Mouse (Mus musculus): ENCODE results near the gene Adam15. TPM values are rescaled to one million over a fixed set of nuclear protein-coding genes. Genes with fewer than 3 reads are reported as not detected.

The Adam15 gene
- total RNA-seq, 2 experiments from 2014 or later, result 109 to 112 TPM

DNA sequence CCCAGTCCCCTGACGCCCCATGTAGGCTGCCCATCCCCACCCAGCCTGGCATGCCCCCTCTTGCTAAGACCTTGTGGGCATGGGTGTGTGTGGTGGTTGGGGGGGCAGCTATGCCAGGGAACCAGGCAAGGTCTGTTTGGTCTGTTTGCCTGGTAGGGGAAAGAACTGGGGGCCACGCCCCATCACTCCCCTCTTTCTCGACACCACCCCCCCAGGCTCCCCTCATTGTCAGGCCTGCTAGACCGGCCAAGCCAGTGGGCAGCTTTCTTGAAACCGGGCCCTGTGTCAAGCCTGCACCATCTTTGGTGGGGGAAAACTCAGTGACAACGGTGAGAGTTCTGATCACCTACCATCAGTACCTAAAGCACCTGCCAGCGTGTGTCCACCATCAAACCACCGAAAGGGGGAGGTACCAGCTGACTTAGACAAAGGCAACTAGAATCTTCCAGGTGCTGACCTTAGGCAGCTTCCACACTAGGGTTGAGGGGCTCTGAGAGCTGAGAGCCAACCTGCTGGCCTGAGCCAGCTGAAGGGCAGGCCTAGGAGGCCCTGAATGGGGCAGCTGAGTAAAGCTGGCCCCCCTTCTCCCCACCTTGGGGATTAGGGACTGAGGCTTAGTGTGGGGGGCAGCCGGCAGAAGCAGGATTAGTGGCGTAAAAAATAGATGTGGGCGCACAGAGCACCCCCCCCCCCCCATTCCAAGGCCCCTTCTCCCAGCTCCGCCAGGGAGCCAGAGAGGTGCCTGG, 34.7 kb upstream of the Adam15 start:
- no peak for DNase-seq (ENCODE audit: extremely low spot score in 1 of 2, low spot score in 1 of 2)

DNA sequence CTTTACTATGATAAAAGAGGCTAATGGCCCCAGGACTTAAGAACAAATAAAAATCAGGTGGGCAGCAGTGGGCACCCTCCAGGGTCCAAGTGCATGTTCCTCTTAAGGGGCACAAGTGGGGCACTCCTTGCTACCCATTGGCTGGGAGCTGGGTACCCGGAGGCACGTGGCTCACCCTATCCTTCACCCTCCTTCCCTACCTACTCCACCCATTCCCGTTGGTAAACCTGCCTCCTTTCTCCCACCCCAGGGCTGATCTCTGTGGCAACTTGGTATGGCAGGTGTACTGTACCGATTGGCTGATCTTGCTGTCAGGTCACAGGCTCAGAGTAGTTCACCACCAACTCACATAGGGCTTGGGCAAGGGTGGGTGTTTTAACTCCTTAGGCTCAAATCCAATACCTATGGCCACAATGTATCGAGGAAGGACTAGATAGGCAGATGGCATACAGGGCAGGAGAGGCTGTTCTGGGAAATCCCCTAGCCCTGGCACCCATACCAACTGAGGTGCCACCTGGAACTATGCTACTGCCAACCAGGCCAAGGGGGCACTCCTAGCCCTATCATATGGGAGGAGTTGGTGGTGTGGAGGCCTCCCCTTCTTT, 34.0 kb upstream of the Adam15 start:
- DNase-seq (ENCODE audit: extremely low spot score in 1 of 2, low spot score in 1 of 2), result no peak

DNA sequence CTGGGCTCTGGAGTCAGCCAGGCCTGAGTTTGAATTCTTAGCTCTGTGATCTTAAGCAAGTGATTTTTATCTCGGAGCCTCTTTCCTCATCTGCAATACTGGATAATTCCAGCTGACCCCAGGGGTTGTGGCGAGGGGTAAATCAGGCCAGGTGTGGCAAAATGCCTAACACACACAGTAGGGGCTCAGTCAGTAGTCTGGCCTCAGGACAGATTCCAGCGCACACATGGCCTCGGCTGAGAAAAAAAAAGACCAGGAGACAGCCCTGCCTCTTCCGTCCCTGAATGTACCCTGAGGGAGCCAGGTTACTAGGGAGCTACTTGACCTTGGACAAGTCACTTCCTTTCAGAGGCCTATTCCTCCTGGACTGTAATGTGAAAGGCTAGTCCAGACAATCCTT, 33.2 kb upstream of the Adam15 start:
- DNase-seq (ENCODE audit: extremely low spot score in 1 of 2, low spot score in 1 of 2), result no peak

DNA sequence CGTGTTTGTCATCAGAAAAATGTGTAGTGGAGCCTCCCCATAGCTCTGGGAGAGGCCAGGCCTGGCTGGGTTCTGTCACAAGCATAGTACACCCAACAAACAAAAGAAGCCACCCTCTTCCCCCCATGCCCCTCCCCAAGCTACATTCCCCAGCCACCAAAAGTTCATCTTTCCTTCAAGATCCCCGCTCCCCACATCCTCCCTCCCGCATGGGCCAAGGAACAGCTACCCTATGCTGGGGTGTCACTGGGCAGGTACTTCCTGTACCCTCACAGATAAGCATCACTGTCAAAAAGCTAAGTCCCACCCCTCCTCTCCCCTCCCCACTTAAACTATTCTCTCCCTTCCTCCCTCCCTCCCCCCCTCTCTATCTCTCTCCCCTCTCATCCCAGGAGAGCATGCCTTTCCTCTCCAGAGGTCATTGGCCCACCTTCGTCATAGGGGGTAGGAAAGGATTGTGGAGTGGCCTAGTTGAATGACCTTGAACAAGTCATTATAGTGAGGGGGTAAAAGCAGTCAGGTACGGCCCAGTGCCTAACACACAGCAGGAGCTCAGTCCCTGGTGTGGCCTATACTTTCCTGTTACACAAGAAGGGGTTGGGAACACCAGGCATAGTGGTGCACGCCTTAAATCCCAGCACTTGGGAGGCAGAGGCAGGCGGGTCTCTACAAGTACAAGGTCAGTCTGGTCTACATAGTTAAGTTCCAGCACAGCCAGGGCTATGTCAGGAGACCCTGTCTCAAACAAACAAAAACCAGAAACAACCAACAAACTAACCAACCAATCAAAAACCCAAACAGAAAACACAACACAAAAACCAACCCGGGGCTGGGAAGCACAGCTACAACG, 32.5 kb upstream of the Adam15 start:
- no peak for DNase-seq (ENCODE audit: extremely low spot score in 1 of 2, low spot score in 1 of 2)

DNA sequence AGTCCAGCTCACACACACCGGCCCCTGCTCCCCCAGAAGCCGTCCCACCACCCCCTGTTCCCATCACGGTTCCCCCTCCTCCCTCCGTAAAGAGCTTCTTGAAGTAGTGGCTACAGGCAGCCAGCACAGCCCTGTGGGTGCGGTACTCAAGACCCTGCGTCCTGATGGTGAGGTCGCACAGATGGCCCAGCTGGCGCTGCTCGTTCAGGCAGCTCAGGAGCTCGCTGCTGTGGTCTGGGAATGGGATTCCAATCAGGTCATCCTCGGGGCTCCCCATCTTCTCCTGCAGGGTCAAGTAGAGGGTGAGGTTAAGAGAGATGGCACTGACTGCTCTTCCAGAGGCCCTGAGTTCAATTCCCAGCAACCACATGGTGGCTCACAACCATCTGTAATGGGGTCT, 31.4 kb upstream of the Adam15 start:
- DNase-seq (ENCODE audit: extremely low spot score in 1 of 2, low spot score in 1 of 2), result no peak

DNA sequence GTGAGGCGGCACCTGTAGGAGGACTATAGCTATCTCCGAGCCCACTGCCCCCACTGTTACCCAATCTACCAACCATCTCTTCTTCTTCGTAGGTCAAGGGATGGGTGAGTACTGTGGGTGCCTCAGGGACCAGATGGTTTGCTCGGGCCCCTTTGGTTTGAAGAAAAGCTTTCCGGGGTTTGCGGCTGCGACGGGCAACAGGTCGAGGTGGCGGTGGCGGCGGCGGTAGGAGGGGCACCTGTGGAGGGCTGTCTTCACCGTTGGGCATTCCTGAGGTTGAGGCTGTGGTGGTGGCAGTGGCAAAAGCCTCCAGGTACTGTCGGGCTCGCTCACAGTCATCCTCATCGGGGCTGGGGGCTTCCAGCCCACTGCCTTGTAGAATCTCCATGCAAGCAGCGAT, 30.9 kb upstream of the Adam15 start:
- no peak for DNase-seq (ENCODE audit: extremely low spot score in 1 of 2, low spot score in 1 of 2)

DNA sequence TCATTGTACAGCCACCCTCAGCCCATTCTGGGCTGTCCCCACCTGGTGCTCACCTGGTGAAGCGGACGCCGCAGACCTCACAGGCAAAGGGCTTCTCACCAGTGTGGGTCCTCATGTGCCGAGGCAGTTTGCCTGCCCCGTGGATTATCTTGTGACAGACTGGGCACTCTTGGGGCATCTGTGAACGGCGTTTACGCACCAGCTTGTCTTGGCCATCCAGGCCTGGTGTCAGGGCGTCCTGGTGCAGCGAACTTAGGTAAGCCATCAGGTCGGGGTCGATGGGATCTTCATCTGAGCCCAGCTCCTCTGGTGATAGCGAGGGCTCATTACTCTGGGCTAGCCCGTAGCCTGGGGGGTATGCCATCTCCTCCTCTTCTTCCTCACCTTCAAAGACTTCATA, 30.5 kb upstream of the Adam15 start:
- no peak for DNase-seq (ENCODE audit: extremely low spot score in 1 of 2, low spot score in 1 of 2)

DNA sequence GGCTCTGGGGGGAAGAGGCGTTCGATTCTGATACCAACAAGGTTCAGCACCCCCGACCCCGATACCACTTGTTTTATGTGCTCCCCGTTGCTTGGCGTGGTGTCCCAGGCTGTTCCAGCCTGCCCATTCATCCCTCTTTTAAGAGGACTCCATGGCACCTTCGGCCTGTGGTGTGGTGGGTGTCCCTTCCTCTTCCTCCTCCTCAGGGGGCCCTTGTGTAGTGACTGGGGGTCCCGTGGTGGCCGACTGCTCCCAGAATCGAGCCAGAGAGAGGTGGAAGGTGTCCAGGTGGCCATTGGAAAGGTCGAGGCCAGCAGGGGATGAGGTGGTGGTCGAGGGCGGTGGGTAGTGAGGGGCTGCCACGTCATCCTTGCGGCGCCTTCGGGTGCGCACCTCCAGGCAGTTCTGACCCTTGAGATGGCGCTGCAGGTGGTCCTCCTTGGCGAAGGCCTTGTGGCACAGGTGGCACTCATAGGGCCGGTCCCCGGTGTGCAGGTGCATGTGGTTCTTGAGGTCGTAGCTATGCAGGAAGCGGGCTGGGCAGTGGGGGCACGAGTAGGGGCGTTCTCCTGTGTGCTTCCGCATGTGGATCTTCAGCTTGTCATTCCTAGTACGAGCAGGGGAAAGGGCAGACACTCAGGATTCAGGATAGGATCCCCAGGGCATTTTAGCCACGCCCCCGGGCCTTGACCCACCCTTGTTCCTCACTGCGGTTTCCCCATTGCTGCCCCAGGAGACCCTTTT, 29.8 kb upstream of the Adam15 start:
- no peak for DNase-seq (ENCODE audit: extremely low spot score in 1 of 2, low spot score in 1 of 2)

DNA sequence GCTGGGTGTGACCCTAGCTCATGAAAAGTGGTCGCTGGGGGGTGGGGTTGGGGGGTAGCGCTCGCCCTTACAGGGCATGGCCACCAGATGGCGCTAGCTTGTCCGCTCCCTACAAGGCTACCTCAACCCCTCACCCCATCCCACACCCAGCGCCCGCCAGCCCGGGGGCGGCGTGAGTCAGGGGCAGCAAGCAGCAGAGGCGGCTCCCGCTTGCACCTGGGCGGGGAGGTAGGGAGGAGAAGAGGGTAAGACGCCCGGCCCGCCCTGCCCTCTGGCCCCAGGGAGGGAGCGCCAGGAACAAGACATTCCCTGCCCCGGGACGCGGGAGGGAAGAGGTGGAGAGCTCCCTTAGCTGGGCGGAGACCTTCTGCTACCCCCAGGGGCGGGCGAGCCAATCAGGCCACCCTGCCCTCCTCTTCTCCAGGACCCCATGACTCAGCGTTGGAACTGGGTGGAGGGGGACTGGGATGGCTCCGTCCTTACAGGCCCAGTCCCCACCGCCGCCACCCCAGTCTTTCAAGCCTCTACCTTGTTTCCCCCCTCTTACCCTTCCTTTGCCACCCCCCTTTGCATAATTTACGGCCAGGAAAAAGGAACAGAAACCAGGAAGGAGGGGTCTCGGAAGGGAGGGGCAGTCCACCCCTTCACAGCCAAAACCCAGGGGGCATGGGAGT, 28.7 kb upstream of the Adam15 start:
- peak; percentile 64 to 75 for DNase-seq (ENCODE audit: extremely low spot score in 1 of 2, low spot score in 1 of 2)

DNA sequence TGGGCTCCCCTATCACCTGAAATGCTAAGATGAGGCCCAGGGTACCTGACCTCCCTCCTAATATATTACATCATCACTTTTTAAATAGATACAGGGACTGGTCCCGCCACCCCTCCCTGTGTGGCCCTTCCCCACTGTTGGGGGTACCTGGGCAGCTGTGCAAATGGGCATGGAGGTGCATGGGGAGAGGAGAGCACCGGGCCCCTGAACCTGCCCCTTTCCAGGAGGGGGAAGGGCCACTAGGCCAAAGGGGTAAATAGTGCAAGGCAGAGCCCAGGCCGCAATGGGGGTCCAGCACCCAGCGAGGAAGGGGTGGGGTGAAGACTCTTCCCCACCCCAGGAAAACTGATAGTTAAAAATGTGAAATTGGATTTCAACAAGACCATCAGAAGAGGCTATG, 28.0 kb upstream of the Adam15 start:
- DNase-seq (ENCODE audit: extremely low spot score in 1 of 2, low spot score in 1 of 2), result no peak

DNA sequence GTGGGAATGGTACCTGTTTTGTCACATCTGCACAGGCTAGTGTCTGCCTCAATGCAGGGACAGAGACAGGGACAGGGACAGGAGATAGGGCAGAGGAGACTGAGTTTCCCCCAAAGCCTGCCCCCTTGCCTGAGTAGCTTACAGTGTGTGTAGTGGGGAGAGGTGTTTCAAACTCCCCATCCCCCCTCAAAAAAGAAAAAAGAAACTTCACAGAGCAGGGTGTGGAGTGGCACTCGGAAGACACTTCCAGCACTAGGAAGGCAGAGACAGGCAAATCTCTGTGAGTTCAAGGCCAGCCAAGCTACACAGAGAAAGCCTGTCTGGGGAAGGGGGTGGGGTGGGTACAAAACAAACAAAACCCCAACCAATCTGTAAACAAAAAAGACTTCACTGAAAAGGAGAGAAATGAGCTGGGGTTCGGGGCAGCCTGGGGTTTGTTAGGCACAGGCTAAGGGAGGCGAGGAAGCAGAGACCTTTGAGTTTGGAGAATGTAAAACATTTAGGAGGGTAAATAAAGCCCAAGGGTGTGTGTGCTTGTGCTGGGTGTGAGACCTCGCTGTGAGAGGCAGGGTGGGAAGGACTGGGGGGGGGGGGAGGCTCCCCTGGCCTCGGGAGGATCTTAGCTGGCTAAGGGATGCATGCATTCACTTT, 23.9 kb upstream of the Adam15 start:
- DNase-seq (ENCODE audit: extremely low spot score in 1 of 2, low spot score in 1 of 2), result no peak

DNA sequence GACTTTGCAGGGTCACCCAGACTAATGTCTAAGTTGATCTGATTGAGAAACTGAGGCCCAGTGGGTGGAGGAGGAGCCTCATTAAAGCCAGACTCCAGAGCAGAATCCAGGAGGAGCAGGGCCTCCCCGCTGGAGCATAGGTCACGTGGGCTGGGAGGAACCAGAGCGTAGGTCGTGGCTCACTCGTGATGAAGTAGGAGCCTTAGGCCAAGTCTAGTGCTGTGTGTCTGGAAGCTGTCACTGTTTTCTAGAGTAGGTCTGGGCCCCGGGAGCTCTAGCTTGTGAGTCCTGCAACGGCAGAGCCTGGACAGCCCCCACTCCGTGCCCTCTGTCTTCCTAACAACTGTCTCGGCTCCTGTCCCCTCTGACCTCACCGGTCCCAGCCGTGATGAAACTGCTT, 17.5 kb upstream of the Adam15 start:
- no peak for DNase-seq (ENCODE audit: extremely low spot score in 1 of 2, low spot score in 1 of 2)

DNA sequence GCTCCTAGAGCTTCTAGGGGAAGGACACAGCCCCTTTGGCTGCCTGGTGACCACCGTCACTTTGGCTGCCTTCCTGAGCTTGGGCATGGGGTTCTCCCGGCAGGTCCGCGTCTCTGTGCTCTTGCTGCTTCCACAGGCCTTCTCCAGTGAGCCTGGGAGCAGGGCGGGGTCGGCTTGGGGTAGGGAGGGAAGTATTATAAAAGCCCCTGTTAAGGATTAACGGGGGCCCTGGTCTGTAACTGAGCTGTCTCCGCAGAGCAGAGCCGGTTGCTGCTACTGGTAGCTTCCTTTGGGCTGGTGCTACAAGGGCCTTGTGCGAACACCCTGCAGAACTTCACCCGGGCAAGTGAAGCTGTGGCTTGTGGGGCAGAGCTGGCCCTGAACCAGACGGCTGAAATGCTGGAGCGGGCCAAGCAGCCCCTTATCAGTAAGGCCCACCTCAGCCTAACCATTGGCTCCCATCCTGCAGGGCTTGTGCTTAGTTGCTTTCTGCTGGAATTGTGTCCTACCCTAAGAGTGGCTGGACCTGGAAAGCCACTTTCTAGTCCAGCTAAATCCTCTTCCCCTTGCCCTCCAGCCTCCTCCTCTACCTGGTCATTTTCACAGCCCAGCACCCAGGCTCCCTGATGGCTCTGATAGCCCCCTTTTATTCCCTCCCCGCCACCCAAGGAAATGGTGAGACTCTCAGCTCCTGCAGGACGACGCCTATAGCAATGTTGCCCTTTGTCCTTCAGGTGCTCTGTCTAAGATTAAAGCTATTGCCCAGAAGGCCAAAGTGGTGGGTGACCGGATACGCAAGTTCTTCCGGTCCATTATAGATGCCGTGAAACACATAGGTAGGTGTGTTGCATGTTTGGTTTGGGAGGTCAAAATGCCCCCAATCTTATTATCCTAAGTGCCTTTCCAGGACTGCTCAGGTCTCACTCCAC, 16.0 kb upstream of the Adam15 start:
- no peak for DNase-seq (ENCODE audit: extremely low spot score in 1 of 2, low spot score in 1 of 2)

DNA sequence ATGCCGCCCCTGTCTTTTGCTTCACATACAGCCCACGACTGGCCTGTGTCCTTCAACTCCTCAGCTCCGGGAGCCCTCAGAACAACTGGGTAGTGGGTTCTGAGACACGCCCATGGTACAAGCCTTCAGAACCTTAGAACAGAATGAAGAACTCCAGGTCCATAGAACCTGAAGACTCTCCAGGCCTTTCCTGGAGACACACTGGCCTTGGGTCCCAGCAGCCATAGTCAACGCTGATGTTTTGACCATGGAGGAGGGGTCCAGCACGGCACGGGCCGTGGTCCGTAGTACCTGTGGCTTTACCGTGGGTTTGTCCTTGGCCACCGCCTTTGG, 15.3 kb upstream of the Adam15 start, which contains the start of gene Dcst1:
Dcst1 (minus strand) TSS at position 101 of the 333 bp plus-strand sequence.
- DNase-seq (ENCODE audit: extremely low spot score in 1 of 2, low spot score in 1 of 2), result no peak

DNA sequence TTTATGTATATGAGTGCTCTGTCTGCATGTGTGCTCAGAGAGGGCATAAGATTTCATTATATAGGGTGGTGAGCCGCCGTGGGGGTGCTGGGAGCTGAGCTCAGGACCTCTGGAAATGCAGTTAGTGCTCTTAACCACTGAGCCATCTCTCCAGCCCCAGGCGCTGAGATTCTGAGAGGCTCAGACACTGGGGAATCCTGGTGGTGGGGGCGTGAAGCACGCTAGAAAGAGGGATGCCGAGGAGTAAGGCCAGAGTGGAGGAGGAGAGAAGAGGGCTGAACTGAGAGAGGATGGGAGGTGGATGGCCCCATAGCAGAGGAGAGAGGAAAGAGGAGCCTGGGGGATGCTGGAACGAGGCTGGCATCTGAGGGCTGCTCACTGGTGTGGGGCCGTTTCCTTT, 14.8 kb upstream of the Adam15 start:
- DNase-seq (ENCODE audit: extremely low spot score in 1 of 2, low spot score in 1 of 2), result no peak

DNA sequence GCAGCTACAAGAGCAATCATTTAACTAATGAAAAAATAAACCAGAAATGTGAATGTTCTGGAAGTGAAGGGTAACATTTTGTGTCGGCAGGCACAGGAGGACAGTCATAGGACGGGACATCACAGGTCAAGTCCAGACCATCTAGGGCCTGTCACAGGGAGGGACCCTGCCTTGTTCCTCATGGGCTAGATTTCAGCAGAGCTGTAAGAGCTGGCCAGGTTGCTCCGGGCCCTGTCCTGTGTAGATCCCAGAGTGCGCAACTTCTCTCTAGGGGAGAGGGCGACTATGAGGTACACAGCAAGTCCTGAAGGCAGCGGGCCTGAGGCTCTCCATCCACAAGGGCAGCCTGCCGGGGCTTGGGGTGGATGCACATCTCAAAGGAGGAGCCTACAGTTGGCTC, 11.9 kb upstream of the Adam15 start, which contains the start of gene Dcst2:
Dcst2 (plus strand) TSS at position 301 of the 400 bp plus-strand sequence.
- no peak for DNase-seq (ENCODE audit: extremely low spot score in 1 of 2, low spot score in 1 of 2)

DNA sequence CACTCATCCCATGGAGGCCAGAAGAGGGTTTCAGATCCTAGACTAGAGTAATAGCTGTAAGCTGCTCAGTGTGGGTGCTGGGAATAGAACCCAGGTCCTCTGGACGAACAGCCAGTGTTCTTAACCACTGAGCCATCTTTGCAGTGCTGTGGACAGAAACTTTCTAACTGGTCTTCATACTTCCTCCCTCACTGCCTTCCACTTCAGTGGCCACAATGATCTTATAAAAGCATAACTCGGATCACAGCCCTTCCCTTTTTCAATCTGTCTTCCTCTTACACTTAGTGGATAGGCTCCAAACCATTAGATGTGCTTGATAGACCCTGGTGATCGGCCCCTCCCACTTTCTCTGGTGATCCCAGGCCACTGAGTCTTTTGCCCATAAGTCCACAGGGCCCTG, 10.4 kb upstream of the Adam15 start:
- DNase-seq (ENCODE audit: extremely low spot score in 1 of 2, low spot score in 1 of 2), result no peak

DNA sequence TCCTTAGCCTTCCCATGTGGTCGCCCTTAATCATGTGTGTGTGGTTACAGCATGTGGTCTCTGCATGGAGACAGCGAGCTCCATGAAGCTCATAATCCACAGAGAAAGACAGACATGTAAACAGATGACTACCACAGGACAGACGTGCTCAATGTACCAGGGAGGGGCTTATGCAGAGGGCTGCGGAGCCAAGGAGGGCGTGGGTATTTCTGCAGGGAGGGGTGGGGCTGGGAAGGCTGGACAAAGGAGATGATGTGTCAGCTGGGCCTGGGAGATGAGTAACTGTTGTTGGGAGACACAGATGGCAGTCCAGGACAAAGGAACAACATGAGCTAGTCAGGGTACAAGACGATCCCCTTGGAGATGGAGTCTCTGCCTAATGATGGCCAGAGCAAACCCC, 9.8 kb upstream of the Adam15 start:
- DNase-seq (ENCODE audit: extremely low spot score in 1 of 2, low spot score in 1 of 2), result no peak

DNA sequence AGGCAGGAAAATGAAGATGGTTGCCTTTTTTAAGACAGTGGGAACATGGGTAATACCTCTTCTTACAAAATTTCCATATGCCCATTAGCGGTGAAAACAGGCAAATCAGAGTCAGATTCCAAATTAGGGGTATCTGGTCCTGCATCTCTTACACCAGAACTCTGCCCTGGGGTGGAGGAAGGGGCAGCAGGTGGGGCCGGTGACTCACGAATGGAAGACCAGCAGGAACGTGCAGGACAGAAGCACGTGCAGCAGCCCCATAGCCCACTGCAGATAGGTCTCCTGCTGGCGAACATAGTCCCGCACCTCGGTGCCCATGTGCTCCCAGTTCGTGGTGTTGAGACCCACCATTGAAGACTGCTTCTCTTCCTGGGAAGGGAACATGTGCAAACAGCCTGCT, 6.2 kb upstream of the Adam15 start:
- no peak for DNase-seq (ENCODE audit: extremely low spot score in 1 of 2, low spot score in 1 of 2)

Measured in layer of hippocampus, postnatal 25 days (tissue).